Mouse (Mus musculus) kidney, embryonic 16.5 days (tissue): ENCODE results near the gene Fhl1. TPM values are rescaled to one million over a fixed set of nuclear protein-coding genes. Genes with fewer than 3 reads are reported as not detected.

Source experiments
- ATAC-seq: fragments of 200-750 bp; cut with Nextera tagmentation; 2 replicates; pipeline ENCODE4 v1.8.0; 2017; ENCODE audit warnings: moderate TSS enrichment; ENCODE audit not compliant: low FRiP score, low TSS enrichment
- H3K27ac ChIP-seq: fragments of 300-500 bp; sonication (generic); 2 replicates; pipeline ENCODE4 v1.5.1; 2014; ENCODE audit warnings: low read length
- H3K27me3 ChIP-seq: fragments of 300-500 bp; sonication (generic); 2 replicates; pipeline ENCODE4 v1.6.1; 2014; ENCODE audit warnings: low read length, control low read depth, mixed read lengths; ENCODE audit not compliant: insufficient read depth
- H3K36me3 ChIP-seq: fragments of 300-500 bp; sonication (generic); 2 replicates; pipeline ENCODE4 v1.6.1; 2014; ENCODE audit warnings: low read length, control low read depth, mixed read lengths; ENCODE audit not compliant: insufficient read depth
- H3K4me1 ChIP-seq: fragments of 300-500 bp; sonication (generic); 2 replicates; pipeline ENCODE4 v1.6.1; 2014; ENCODE audit warnings: low read length, control low read depth, mixed read lengths; ENCODE audit not compliant: insufficient read depth
- H3K4me2 ChIP-seq: fragments of 300-500 bp; sonication (generic); replicated peaks from 2 replicates; pipeline ENCODE4 v1.6.1; 2014; ENCODE audit warnings: low read depth, low read length
- H3K4me3 ChIP-seq: fragments of 300-500 bp; sonication (generic); 2 replicates; pipeline ENCODE4 v1.5.1; 2014; ENCODE audit warnings: mild to moderate bottlenecking, low read length
- H3K9ac ChIP-seq: fragments of 300-500 bp; sonication (generic); replicated peaks from 2 replicates; pipeline ENCODE4 v1.6.1; 2014; ENCODE audit warnings: low read length
- H3K9me3 ChIP-seq: fragments of 300-500 bp; sonication (generic); 2 replicates; pipeline ENCODE4 v1.6.1; 2016; ENCODE audit warnings: low read length, control low read depth
- WGBS: fragments of 180-500 bp; shearing (Covaris S2); extraction: QIAGEN DNeasy Blood & Tissue Kit; methylation state at CpG from one replicate; pipeline ENCODE4 v1.1.7; 2014; 5-methylcytosine and 5-hydroxymethylcytosine counted together
- polyA plus RNA-seq: library from polyadenylated mRNA; unstranded; fragments of >200 nt; fragmentation: Nextera tagmentation; extraction: Ambion mirVana; gene quantifications from 2 replicates; pipeline ENCODE4 v1.2.1, GENCODE M21; 2015

Gene Fhl1
- polyA plus RNA-seq, 1 experiment from 2014 or later, result 110 TPM

- Histone ChIP-seq H3K36me3 (no peaks in the 10 kb centered on the region), H3K4me3 (no peak overlapping the region), H3K27ac (no peak overlapping the region), H3K27me3 (no peaks in the 10 kb centered on the region; the same call in 1 of the 2 replicates), H3K4me2 (no peak overlapping the region), H3K4me1 (no peaks in the 10 kb centered on the region), H3K9ac (no peak overlapping the region), H3K9me3 (no peaks in the 10 kb centered on the region)
- ATAC-seq, result no peak
- WGBS, result 61% methylated on average over 5 of the region's 5 CpGs
Observed at GRCm38 (mm10) chrX:56737848-56738554, 6.4 kb downstream of the Fhl1 start.

DNA sequence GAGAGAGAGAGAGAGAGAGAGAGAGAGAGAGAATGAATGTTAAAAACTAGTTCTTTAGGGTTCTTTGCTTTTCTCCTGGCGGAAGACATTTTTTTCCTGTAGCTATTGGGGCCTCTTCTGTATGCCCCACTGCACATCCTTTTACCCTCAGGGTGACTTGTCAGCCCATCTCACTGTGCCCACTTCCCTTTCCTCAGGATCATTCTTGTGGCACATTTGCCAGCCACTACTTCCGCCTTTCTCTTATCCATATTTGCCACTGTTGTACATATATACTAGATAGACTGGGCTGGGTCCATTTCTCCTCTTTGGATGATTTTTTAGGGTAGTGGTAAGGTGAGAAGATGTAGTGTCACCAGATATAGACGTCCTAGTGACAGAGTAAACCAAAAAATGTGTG is 9.8 kb downstream of the Fhl1 start:
- no peaks in the 10 kb centered on the region for H3K4me1 ChIP-seq
- H3K27ac ChIP-seq, result no peak overlapping the region
- 50% methylated on average over 3 of the region's 3 CpGs for WGBS
- H3K27me3 ChIP-seq, result no peaks in the 10 kb centered on the region
- no peaks in the 10 kb centered on the region for H3K9me3 ChIP-seq
- H3K4me2 ChIP-seq, result no peak overlapping the region
- no peak for ATAC-seq
- no peak overlapping the region for H3K9ac ChIP-seq
- no peak overlapping the region for H3K4me3 ChIP-seq
- no peaks in the 10 kb centered on the region for H3K36me3 ChIP-seq

DNA sequence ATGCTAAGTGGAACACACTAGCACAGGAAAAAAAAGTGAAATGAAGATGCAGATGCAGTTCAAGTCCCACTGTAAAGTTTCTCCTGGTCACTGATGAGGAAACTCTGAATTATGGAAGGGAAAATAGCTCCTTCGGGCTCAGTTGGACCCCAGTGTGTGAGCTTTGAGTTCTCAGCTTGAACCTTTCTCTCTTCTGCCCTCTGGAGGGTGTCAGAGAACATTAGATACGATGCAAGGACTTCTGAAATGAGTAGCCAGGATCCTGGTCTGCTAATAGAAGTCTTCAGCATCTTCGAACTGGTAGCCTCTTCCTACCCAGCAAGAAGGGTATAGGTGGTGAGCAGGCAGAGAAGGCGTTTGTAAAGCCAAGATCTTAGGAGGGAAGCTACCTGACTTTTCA is 19.9 kb downstream of the Fhl1 start:
- Histone ChIP-seq H3K9ac (no peak overlapping the region), H3K4me2 (no peak overlapping the region), H3K4me1 (no peaks in the 10 kb centered on the region), H3K4me3 (no peak overlapping the region), H3K27me3 (no peaks in the 10 kb centered on the region), H3K36me3 (no peaks in the 10 kb centered on the region), H3K27ac (no peak overlapping the region), H3K9me3 (no peaks in the 10 kb centered on the region)
- 55% methylated on average over 4 of the region's 4 CpGs for WGBS
- ATAC-seq, result no peak

DNA sequence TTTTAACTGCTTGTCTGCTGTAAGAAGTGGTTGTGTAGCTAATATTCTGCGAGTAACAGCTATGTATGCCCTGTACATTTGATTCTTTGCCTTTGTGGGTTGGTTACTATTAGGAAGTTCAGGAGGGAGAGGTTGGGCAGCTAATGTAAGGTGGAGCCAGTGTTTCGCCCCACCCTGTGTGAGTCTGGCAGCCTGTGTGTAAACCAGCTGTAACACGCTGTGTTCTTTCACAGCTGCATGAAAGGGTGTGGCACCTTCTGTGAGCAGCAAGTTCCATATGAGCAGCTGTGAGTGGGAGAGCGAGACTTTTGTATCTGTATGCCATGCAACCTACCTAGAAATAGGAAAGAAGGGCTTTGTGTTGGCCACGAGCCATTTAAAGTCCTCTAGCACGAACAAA is 20.6 kb downstream of the Fhl1 start:
- Histone ChIP-seq H3K36me3 (no peaks in the 10 kb centered on the region), H3K27ac (no peak overlapping the region), H3K27me3 (no peaks in the 10 kb centered on the region), H3K9ac (no peak overlapping the region), H3K4me1 (no peaks in the 10 kb centered on the region), H3K9me3 (no peaks in the 10 kb centered on the region), H3K4me3 (no peak overlapping the region), H3K4me2 (no peak overlapping the region)
- WGBS, result 81% methylated on average over 6 of the region's 6 CpGs
- ATAC-seq, result no peak

DNA sequence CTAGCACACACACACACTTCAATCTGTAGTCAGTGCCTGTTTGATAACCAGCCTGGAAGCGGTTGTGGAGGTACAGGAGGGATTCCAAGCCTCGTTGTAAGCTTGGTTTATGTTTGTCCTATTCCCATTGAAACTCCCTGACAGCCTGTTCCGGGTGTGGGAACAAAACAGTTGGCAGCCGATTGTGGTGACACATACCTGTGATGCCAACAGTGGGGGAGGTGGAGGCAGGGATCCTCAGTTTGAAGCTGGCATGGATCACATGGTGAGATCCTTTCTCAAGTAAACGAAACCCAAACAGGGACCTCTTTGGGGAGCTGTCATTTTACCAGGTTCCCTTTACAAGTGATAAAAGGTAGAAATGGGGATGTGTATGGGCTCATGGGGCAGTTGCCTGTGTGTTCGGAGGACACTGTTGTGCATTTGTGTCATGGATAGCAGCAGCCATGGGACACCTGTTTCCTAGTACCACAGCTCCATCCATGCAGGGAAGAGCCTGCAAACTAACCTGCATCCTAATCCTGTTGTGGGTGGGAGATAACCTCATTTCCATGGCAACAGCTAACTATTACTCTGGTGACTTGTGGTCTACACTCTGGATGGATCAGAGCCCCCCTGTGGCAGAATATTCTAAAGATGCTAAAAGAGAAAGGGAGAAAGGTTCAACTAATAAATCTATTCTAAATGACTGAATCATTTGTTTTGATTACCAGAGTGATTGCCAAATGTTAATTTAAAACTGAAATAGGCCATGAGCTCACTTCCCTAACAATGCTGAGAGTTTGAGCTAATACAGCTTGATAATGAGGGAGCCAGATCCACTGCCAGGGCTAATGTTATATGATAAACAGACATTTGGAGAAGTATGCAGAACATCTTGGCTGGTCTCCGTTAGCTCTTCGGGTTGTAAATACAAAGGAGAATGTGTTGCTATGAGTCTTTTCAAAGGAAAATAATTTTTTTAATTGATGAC is 22.0 kb downstream of the Fhl1 start:
- WGBS, result 85% methylated on average over 8 of the region's 8 CpGs
- H3K27ac ChIP-seq, result no peak overlapping the region
- H3K4me3 ChIP-seq, result no peak overlapping the region
- H3K9ac ChIP-seq, result no peak overlapping the region
- no peak for ATAC-seq
- no peaks in the 10 kb centered on the region for H3K36me3 ChIP-seq
- H3K4me1 ChIP-seq, result no peaks in the 10 kb centered on the region
- H3K9me3 ChIP-seq, result no peaks in the 10 kb centered on the region
- H3K27me3 ChIP-seq, result no peaks in the 10 kb centered on the region
- no peak overlapping the region for H3K4me2 ChIP-seq

DNA sequence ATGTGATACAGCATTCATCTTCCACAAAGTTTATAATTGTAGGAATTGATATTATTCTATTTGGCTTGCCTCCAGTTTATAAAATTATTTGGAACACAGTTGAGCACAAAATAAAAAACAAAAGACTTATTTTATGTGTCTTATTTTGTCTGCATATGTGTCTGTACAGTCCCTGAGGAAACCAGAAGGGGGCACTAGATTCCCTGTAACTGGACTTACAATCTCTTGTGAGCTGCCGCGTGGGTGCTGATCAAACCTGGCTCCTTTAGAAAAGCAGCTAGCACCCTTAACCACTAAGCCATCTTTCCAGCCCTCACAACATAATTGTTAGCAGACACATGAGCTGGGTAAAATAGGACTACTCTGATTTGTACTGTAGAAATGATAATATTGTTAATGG is 24.1 kb downstream of the Fhl1 start:
- Histone ChIP-seq H3K9ac (no peak overlapping the region), H3K9me3 (no peaks in the 10 kb centered on the region), H3K4me3 (no peak overlapping the region), H3K36me3 (no peaks in the 10 kb centered on the region), H3K27ac (no peak overlapping the region), H3K27me3 (no peaks in the 10 kb centered on the region), H3K4me2 (no peak overlapping the region), H3K4me1 (no peaks in the 10 kb centered on the region)
- WGBS, result 45% methylated on average over 2 of the region's 2 CpGs
- no peak for ATAC-seq

- no peak overlapping the region for H3K4me3 ChIP-seq
- H3K9me3 ChIP-seq, result no peaks in the 10 kb centered on the region
- H3K36me3 ChIP-seq, result no peaks in the 10 kb centered on the region
- no peak overlapping the region for H3K9ac ChIP-seq
- no peaks in the 10 kb centered on the region for H3K27me3 ChIP-seq
- 81% methylated on average over 7 of the region's 7 CpGs for WGBS
- no peak overlapping the region for H3K4me2 ChIP-seq
- no peaks in the 10 kb centered on the region for H3K4me1 ChIP-seq
- ATAC-seq, result no peak
- H3K27ac ChIP-seq, result no peak overlapping the region
Observed at GRCm38 (mm10) chrX:56756352-56756751, 24.8 kb downstream of the Fhl1 start.

DNA sequence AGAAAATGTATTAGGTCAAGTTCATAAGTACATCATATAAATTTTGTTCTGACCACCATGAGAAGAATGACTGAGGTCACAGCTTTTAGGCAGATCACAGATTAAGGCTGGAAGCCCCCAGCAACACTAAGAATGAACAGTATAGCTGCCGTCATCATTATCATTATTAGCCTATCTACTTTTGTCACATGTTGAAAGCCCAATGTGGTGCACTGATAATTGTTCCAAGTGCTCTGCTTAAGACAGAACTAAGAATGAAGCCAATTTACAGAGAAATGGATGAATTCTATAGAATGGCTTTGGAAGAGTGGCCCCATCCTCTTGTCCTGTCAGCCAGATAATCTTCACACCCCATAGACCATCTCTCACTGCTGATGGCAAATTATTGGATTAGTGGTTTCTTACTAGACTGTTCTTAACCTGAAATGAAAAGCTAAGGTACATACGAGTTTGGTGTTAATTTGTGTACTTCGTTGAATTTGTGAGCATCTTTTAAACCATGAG is 28.7 kb downstream of the Fhl1 start:
- no peaks in the 10 kb centered on the region for H3K9me3 ChIP-seq
- no peak overlapping the region for H3K4me3 ChIP-seq
- 84% methylated on average over 3 of the region's 3 CpGs for WGBS
- H3K27me3 ChIP-seq, result no peaks in the 10 kb centered on the region
- H3K4me2 ChIP-seq, result no peak overlapping the region
- H3K4me1 ChIP-seq, result no peaks in the 10 kb centered on the region
- no peak for ATAC-seq
- H3K36me3 ChIP-seq, result no peaks in the 10 kb centered on the region
- H3K9ac ChIP-seq, result no peak overlapping the region
- H3K27ac ChIP-seq, result no peak overlapping the region

DNA sequence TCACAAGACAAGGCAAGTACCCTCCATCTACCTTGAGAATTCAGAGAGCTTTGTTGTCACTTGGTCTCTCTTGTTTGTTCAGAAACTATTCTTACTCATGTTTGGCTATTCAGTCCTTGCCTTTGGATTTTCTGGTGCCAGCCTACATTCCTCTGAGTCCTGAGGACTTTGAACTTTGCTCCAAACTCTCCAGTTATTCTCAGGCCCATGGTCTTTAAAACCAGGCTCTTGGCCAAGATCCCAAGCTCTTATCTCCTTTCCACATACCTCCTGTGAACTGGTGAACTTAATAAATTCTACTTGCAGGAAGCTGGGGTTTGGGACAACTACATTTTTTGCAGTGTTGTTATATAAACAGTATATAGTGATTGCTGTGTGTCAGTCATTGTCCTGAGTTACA is 38.3 kb downstream of the Fhl1 start:
- H3K4me2 ChIP-seq, result no peak overlapping the region
- ATAC-seq, result no peak
- no peaks in the 10 kb centered on the region for H3K36me3 ChIP-seq
- no peak overlapping the region for H3K27ac ChIP-seq
- no peak overlapping the region for H3K9ac ChIP-seq
- no peaks in the 10 kb centered on the region for H3K27me3 ChIP-seq
- H3K4me3 ChIP-seq, result no peak overlapping the region
- no peaks in the 10 kb centered on the region for H3K4me1 ChIP-seq
- H3K9me3 ChIP-seq, result no peaks in the 10 kb centered on the region

DNA sequence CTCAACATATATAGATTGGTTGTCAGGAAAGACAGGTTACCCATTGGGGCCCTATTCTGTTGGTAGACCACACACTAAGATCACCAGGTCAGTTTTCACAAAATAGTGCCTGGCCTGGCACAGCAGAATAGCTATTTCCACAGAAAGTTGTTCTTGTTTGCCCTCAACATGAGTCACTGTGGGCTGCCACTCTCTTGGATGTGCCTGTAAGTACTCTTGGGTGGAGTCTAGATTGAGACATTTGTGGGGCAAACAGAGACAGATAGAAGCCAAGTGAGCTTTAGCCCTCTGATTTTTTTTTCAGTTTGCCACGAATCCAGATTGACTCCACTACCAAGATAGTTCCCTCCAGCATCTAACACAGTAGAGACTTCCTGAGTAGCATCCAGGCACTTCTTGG is 40.2 kb downstream of the Fhl1 start:
- no peak for ATAC-seq
- Histone ChIP-seq H3K36me3 (no peaks in the 10 kb centered on the region), H3K4me1 (no peaks in the 10 kb centered on the region), H3K27me3 (no peaks in the 10 kb centered on the region), H3K9me3 (no peaks in the 10 kb centered on the region), H3K4me2 (no peak overlapping the region), H3K9ac (no peak overlapping the region), H3K27ac (no peak overlapping the region), H3K4me3 (no peak overlapping the region)
- WGBS, result 75% methylated on average over 1 of the region's 1 CpGs
